Mouse (Mus musculus) ovary, adult 10 weeks (tissue): Measurements from ENCODE around the gene Btbd35f11. TPM values are rescaled to one million over a fixed set of nuclear protein-coding genes. Genes with fewer than 3 reads are reported as not detected.

Experiments used
- polyA plus RNA-seq: library from polyadenylated mRNA; stranded (reverse); fragments of 350-450 nt; fragmentation: Illumina TruSeq; extraction: RNeasy Lipid Tissue Mini Kit (QIAGEN cat#74804); gene quantifications from one replicate; pipeline ENCODE4 v1.2.3, GENCODE M21; 2014

Gene Btbd35f11
- not detected for polyA plus RNA-seq

DNA sequence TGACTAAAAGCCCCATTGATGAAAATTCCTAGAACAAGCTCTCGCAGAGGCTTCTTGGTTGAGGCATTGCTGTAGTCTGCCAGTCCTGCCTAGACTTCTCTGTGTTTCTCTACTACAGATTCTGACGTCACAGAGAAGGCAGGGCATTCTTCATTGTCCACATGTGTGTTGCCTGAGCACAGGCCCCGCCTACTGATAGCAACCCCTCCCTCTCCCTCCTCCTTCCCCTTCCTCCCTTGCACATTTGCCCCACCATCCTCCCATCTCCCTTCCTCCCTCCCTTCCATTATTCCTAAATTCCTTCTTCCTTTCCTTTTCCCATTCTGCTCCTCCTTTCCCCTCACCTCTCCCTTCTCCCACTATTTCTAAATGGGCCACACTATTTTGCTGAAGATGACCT, at the start of gene Btbd35f11:
Btbd35f11 (minus strand) TSS at position 101 of the 400 bp plus-strand sequence.

Other genes with a start within 250 kb of the Btbd35f11 start
- gene Btbd35f24, start 247.9 kb downstream of the Btbd35f11 start, polyA plus RNA-seq = not detected